Mouse (Mus musculus) heart, embryonic 13.5 days (tissue): ENCODE results near the gene Pipox. TPM values are rescaled to one million over a fixed set of nuclear protein-coding genes. Genes with fewer than 3 reads are reported as not detected.

Experiments used
- ATAC-seq: fragments of 200-750 bp; cut with Nextera tagmentation; 2 replicates; pipeline ENCODE4 v1.8.0; 2017; ENCODE audit warnings: moderate TSS enrichment; ENCODE audit not compliant: insufficient number of reproducible peaks, low FRiP score, low TSS enrichment; ENCODE audit errors: extremely low read depth
- H3K27ac ChIP-seq: fragments of 300-500 bp; sonication (generic); replicated peaks from 2 replicates; pipeline ENCODE4 v1.5.1; 2015; ENCODE audit warnings: moderate library complexity, mild to moderate bottlenecking, inconsistent platforms
- H3K27me3 ChIP-seq: fragments of 300-500 bp; sonication (generic); replicated peaks from 2 replicates; pipeline ENCODE4 v1.6.1; 2015; ENCODE audit warnings: mild to moderate bottlenecking, inconsistent platforms
- H3K36me3 ChIP-seq: fragments of 300-500 bp; sonication (generic); 2 replicates; pipeline ENCODE4 v1.6.1; 2015; ENCODE audit warnings: mild to moderate bottlenecking, inconsistent platforms
- H3K4me1 ChIP-seq: fragments of 300-500 bp; sonication (generic); 2 replicates; pipeline ENCODE4 v1.6.1; 2015; ENCODE audit warnings: inconsistent platforms
- H3K4me2 ChIP-seq: fragments of 300-500 bp; sonication (generic); 2 replicates; pipeline ENCODE4 v1.6.1; 2015; ENCODE audit warnings: inconsistent platforms, mild to moderate bottlenecking, moderate library complexity
- H3K4me3 ChIP-seq: fragments of 300-500 bp; sonication (generic); 2 replicates; pipeline ENCODE4 v1.5.1; 2015; ENCODE audit warnings: moderate library complexity, mild to moderate bottlenecking, inconsistent platforms
- H3K9ac ChIP-seq: fragments of 300-500 bp; sonication (generic); 2 replicates; pipeline ENCODE4 v1.6.1; 2015; ENCODE audit warnings: inconsistent platforms, mild to moderate bottlenecking, moderate library complexity
- H3K9me3 ChIP-seq: fragments of 300-500 bp; sonication (generic); 2 replicates; pipeline ENCODE4 v1.6.1; 2016; ENCODE audit warnings: inconsistent platforms
- WGBS: fragments of 180-500 bp; shearing (Covaris S2); methylation state at CpG from one replicate; pipeline ENCODE4 v1.1.7; 2015; ENCODE audit warnings: mixed read lengths; 5-methylcytosine and 5-hydroxymethylcytosine counted together
- polyA plus RNA-seq: library from polyadenylated mRNA; unstranded; fragments of >200 nt; fragmentation: Nextera tagmentation; extraction: Ambion mirVana; gene quantifications from 2 replicates; pipeline ENCODE4 v1.2.1, GENCODE M21; 2015

The Pipox gene
- polyA plus RNA-seq, 1 experiment from 2014 or later: 4.9 TPM

DNA sequence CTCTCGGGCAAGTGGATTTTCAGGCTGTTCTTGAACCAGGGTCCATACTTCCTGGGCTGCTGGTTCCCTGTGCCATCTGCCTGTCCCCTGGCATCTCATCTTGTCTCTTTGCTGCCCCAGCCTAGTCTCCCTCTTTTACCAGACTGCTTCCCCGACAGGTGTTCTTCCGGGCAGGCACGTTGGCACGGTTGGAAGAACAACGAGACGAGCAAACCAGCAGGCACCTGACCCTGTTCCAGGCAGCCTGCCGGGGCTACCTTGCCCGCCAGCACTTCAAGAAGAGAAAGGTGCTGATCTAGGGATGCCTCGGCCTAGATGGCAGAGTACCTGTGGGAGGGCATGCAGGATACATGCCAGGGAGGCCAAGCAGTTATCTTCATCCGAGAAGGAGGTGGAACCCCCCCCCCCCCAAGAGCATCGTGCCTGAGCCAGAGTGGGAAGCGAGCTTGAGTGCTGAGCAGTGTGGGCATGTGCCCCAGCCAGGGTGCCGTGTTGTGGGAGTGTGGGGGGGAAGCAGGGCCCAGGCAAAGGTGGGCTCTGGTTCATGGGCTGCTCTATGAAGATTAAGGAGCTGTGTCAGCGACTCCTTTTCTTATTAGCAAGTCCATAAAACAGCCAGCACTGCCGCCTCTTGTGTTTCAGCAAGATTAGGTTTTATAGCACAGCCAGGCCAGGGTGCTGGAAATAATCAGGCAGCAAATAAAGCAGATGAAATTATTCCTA is 53.2 kb downstream of the Pipox start:
- 80% methylated on average over 16 of the region's 16 CpGs for WGBS
- H3K27me3 ChIP-seq: no peaks in the 10 kb centered on the region
- no peak overlapping the region for H3K9ac ChIP-seq
- peaks cover 100% of the 10 kb centered on the region for H3K36me3 ChIP-seq
- ATAC-seq: no peak
- H3K27ac ChIP-seq: no peak overlapping the region
- H3K9me3 ChIP-seq: no peaks in the 10 kb centered on the region
- H3K4me2 ChIP-seq: no peak overlapping the region
- peaks cover 16% of the 10 kb centered on the region for H3K4me1 ChIP-seq
- H3K4me3 ChIP-seq: no peak overlapping the region

DNA sequence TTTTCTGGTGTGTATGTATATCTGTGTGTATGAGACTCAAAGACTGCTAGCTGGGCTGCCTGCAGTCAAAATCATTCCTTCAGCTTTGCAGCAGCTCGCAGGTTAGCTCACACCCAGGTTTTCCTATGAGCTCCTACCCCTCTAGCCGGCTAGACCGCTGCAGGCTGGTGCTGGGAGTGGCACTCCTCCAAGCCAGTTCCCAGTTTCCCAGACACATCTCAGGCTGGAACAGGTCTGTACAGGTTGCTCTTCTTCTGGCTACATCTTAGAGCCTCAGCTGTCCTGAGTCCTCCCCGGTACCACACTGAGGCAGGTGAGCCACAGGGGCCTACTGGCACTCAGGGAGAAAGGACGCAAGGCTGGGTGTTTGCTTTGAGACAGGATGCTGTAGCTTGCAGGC is 56.0 kb downstream of the Pipox start:
- Histone ChIP-seq H3K27ac (no peak overlapping the region), H3K4me1 (peaks cover 19% of the 10 kb centered on the region), H3K4me2 (no peak overlapping the region), H3K27me3 (no peaks in the 10 kb centered on the region), H3K9me3 (no peaks in the 10 kb centered on the region), H3K9ac (no peak overlapping the region), H3K4me3 (no peak overlapping the region), H3K36me3 (peaks cover 100% of the 10 kb centered on the region)
- WGBS: 83% methylated on average over 5 of the region's 5 CpGs
- ATAC-seq: no peak

DNA sequence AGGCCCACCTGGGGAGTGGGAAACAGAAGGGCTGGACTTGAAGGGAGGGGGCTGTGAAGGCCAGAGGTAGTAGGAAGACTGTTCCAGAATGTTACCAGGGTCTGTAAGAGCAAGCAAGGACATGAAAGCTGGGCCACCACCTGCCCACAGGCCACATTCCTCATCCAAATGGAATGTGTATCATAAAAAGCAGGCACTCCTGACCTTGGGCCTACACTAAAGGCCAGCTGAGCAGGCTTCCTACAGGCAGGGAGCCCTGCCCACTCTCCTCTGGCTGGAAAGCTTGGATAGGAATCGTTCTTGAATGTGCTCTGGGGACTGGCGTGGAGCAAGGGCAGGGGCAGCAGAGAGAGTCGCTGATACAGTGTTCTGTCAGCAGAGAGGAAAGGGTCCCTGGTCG is 57.1 kb downstream of the Pipox start:
- peak overlapping the region; percentile 89 for H3K27ac ChIP-seq

DNA sequence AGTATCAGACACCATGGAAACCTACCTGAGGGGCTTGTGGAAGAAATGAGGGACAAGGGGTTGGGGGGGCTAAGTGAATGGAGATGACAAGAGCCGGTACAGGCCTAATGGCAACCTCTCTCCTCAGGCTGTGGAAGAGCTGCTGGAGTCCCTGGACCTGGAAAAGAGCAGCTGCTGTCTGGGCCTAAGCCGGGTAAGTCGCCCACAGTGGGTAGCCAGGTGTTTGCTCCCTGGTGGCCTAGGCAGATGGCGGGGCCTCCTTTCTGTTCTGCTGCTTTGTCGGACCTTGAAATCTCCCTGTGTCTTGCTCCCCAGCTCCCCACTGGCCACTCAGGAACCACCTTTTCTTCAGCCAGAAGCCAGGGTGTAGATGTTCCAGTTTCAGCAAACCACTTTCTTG is 57.6 kb downstream of the Pipox start:
- Histone ChIP-seq H3K27me3 (no peaks in the 10 kb centered on the region), H3K4me2 (no peak overlapping the region), H3K9ac (peak overlapping the region; percentile 63), H3K36me3 (peaks cover 100% of the 10 kb centered on the region), H3K4me3 (no peak overlapping the region), H3K4me1 (peaks cover 19% of the 10 kb centered on the region), H3K9me3 (no peaks in the 10 kb centered on the region), H3K27ac (peak overlapping the region; percentile 89)
- no peak for ATAC-seq
- WGBS: 62% methylated on average over 5 of the region's 5 CpGs

More for the DNA sequence above, 57.1 kb downstream of the Pipox start:
- Histone ChIP-seq H3K4me2 (no peak overlapping the region), H3K36me3 (peaks cover 100% of the 10 kb centered on the region), H3K27me3 (no peaks in the 10 kb centered on the region), H3K9me3 (no peaks in the 10 kb centered on the region), H3K4me1 (peaks cover 19% of the 10 kb centered on the region), H3K9ac (peak overlapping the region; percentile 63), H3K4me3 (no peak overlapping the region)
- ATAC-seq: no peak
- 36% methylated on average over 4 of the region's 4 CpGs for WGBS

DNA sequence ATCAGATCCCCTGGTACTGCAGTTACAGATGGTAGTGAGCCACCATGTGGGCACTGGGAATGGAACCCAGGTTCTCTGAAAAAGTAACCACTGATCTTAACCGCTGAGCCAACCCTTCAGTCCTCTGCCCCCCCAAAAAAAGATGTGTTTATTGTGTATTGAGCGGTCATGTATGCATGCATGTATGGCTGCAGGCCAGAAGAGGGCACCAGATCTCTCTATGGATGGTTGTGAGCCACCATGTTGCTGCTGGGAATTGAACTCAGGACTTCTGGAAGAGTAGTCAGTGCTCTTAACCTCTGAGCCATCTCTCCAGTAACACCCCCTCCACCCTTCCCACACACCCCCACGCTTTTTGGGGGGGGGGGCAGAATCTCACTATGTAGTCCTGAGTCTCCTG is 58.8 kb downstream of the Pipox start:
- H3K36me3 ChIP-seq: peaks cover 100% of the 10 kb centered on the region
- WGBS: 81% methylated on average over 3 of the region's 3 CpGs
- no peaks in the 10 kb centered on the region for H3K27me3 ChIP-seq
- H3K4me1 ChIP-seq: peaks cover 19% of the 10 kb centered on the region
- no peaks in the 10 kb centered on the region for H3K9me3 ChIP-seq
- ATAC-seq: no peak
- H3K4me2 ChIP-seq: no peak overlapping the region
- H3K4me3 ChIP-seq: no peak overlapping the region
- H3K9ac ChIP-seq: no peak overlapping the region
- H3K27ac ChIP-seq: no peak overlapping the region

DNA sequence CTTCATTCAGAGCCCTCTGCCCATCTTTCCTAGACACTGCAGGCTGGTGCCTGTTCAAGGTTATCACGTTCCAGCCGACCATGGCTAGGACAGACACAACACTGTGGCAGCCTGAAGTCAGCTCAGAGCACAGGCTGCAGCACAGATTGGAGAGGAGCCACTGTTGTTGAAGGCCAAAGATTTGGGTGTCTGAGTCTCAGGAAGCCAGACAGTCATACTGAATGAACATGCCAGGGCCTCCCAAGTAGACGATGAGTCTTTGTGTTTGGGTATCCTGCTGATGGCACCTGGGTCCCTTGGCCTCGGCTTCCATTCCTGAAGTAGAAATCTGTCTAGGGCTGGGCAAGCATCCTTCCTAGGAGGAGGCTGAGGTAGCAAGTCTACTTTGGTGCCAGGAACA is 61.4 kb downstream of the Pipox start:
- peaks cover 19% of the 10 kb centered on the region for H3K4me1 ChIP-seq
- H3K9ac ChIP-seq: no peak overlapping the region
- H3K4me3 ChIP-seq: no peak overlapping the region
- H3K4me2 ChIP-seq: no peak overlapping the region
- H3K27ac ChIP-seq: no peak overlapping the region
- H3K9me3 ChIP-seq: no peaks in the 10 kb centered on the region
- no peaks in the 10 kb centered on the region for H3K27me3 ChIP-seq
- peaks cover 100% of the 10 kb centered on the region for H3K36me3 ChIP-seq
- no peak for ATAC-seq
- WGBS: 75% methylated on average over 4 of the region's 4 CpGs

DNA sequence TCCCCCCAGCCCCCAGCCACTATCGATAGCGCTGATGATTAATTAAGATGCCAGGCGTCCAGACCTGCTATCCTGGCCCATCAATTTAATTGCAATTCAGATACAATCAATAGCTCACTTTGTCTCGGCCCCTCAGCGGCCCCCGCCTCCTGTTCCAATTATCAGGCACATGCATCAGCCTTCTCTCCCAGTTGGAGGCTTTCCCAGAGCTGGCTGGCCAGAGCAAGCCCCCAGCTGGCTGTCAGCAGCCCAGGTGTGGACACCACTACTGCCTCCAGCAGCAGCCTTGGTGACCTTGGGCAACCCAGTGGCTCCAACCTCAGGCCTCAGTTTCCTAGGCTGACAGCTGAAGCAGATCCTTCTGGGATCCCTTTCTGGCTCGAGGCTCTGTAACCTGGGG is 63.0 kb downstream of the Pipox start:
- Histone ChIP-seq H3K27me3 (no peaks in the 10 kb centered on the region), H3K9me3 (no peaks in the 10 kb centered on the region), H3K27ac (no peak overlapping the region), H3K4me2 (no peak overlapping the region), H3K9ac (no peak overlapping the region), H3K4me1 (peaks cover 14% of the 10 kb centered on the region), H3K4me3 (no peak overlapping the region), H3K36me3 (peaks cover 98% of the 10 kb centered on the region)
- WGBS: 56% methylated on average over 7 of the region's 7 CpGs
- ATAC-seq: no peak

Other genes starting within 250 kb of the Pipox start
- gene Nufip2, start 207.9 kb downstream of the Pipox start, polyA plus RNA-seq: 3.6 and 4.0 TPM in 2 replicates
- gene Cryba1, start 168.8 kb downstream of the Pipox start, polyA plus RNA-seq: 0.20 TPM in 1 of 2 replicates, not detected in the other
- 94.9 and 100.0 TPM in 2 replicates for gene Myo18a, start 130.8 kb downstream of the Pipox start, polyA plus RNA-seq
- gene Gm10277, start 106.3 kb downstream of the Pipox start, polyA plus RNA-seq: 1.1 and 1.3 TPM in 2 replicates
- gene Sez6, start 36.7 kb upstream of the Pipox start, polyA plus RNA-seq: 0.09 and 0.20 TPM in 2 replicates
- gene Phf12, start 88.7 kb upstream of the Pipox start, polyA plus RNA-seq: 8.6 and 9.9 TPM in 2 replicates
- 13.2 and 14.1 TPM in 2 replicates for gene Dhrs13, start 138.2 kb upstream of the Pipox start, polyA plus RNA-seq
- gene Flot2, start 143.8 kb upstream of the Pipox start, polyA plus RNA-seq: 71.8 and 83.9 TPM in 2 replicates
- gene Eral1, start 186.3 kb upstream of the Pipox start, polyA plus RNA-seq: 23.6 and 24.3 TPM in 2 replicates
- gene Fam222b, start 200.6 kb upstream of the Pipox start, polyA plus RNA-seq: 16.5 and 17.7 TPM in 2 replicates